Mouse (Mus musculus): Measurements from ENCODE around the gene Traf4. TPM values are rescaled to one million over a fixed set of nuclear protein-coding genes. Genes with fewer than 3 reads are reported as not detected.
"Not testable (repeated sequence)": the region's sequence is repeated elsewhere in the genome, so short reads cannot be mapped to it uniquely, and the experiment has no call there.

Gene Traf4
- polyA plus RNA-seq, 1 experiment from 2014 or later: 51.8 TPM

DNA sequence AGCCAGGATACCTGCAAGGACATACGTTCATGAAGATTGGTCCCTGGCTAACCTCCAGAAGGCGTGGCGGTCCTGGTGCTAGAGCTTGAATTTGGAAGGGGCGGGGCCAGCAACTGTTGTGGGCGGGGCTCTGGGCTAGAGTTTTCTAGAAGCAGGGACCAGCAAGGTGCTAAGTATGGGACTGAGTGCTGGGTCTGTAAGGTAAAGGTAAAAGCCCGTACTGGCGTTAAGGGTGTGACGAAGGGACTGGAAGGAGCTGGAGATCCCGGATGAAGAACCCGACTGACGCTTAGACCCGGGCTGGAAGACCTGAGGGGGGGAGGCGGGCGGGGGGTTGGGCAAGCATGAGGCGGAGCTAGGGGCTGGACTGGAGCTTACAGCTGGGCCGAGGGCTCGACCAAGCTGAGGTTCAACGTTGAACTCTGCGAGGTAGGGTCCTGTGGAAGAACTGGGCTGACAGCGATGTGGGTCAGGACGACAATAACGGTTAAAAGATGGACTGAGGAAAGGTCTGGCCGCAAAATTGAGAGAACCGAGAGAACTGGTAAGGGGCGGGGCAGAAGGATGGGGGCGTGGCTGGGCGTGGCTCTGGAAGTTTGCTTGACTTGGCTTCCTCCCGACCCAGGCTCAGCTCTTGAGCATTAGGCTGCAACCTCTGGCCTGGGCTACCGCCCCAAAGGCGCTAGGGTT, 29.2 kb upstream of the Traf4 start:
- peak overlapping the region; percentile 58 for H3K4me3 ChIP-seq
- peaks cover 28% of the 10 kb centered on the region for H3K36me3 ChIP-seq
- H3K4me2 ChIP-seq: peak overlapping the region; percentile 87
- H3K27me3 ChIP-seq (replicated peaks): no peaks in the 10 kb centered on the region
- H3K9ac ChIP-seq: peak overlapping the region; percentile 68
- H3K27ac ChIP-seq (ENCODE audit: poor library complexity, severe bottlenecking): peak overlapping the region; percentile 56
- 3% methylated on average over 30 of the region's 30 CpGs for WGBS
- H3K9me3 ChIP-seq (replicated peaks): no peaks in the 10 kb centered on the region
- peaks cover 20% of the 10 kb centered on the region for H3K4me1 ChIP-seq (replicated peaks)
- peak; percentile 82 for ATAC-seq (ENCODE audit: insufficient number of reproducible peaks, low FRiP score)

DNA sequence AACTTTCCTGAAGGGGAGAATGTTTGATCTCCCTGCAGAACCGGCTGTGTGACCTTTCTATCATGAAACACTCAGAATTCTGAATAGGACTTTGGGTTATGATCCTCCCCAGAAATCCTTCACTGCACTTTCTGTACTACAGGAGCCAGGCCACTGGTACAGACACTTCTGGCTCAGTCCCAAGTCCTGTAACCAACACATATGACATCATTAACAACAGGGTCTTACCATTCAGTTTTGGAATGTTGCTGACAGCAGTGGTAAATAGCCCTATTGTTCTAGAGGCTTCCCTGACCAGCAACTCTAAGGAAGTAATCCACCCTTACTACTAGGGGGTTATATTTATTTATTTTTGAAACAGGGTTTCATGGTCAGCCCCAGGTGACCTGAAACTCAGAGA, 27.7 kb upstream of the Traf4 start, which contains the start of gene Proca1:
Gene Proca1 (plus strand): TSS at position 280 of the 400 bp plus-strand sequence.
- H3K27ac ChIP-seq (ENCODE audit: poor library complexity, severe bottlenecking): no peak within 1 kb of the TSS
- H3K9me3 ChIP-seq (replicated peaks): no peaks in the 10 kb centered on the region
- H3K9ac ChIP-seq: no peak within 1 kb of the TSS
- H3K36me3 ChIP-seq: peaks cover 28% of the 10 kb centered on the region
- peak within 1 kb of the TSS; percentile 87 for H3K4me2 ChIP-seq
- ATAC-seq (ENCODE audit: insufficient number of reproducible peaks, low FRiP score): no peak
- 70% methylated on average over 1 of the region's 1 CpGs for WGBS
- peak within 1 kb of the TSS; percentile 58 for H3K4me3 ChIP-seq
- peaks cover 23% of the 10 kb centered on the region for H3K4me1 ChIP-seq (replicated peaks)
- H3K27me3 ChIP-seq (replicated peaks): no peaks in the 10 kb centered on the region

DNA sequence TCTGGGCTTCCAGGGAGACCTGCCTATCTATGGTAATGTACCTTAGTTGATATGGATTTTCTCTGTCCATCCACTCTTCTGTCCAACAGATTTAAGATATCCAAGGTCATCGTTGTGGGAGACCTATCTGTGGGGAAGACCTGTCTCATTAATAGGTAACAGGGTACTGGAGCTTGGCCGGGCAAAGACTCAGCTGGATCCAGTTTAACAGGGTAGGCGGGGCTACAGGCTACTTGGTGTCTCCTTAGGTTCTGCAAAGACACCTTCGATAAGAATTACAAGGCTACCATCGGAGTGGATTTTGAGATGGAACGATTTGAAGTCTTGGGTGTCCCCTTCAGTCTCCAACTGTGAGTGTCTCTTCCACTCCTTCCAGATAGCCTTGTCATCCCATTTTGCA, 24.7 kb upstream of the Traf4 start:
- H3K9me3 ChIP-seq (replicated peaks): no peaks in the 10 kb centered on the region
- H3K9ac ChIP-seq: 0 out of 2 replicates have a peak overlapping the region, but pooled peaks have one; percentile 90
- H3K27ac ChIP-seq (ENCODE audit: poor library complexity, severe bottlenecking): peak overlapping the region; percentile 95; the same call in 1 of the 2 replicates
- WGBS: 74% methylated on average over 6 of the region's 6 CpGs
- peaks cover 19% of the 10 kb centered on the region for H3K4me1 ChIP-seq (replicated peaks)
- ATAC-seq (ENCODE audit: insufficient number of reproducible peaks, low FRiP score): no peak
- H3K36me3 ChIP-seq: peaks cover 28% of the 10 kb centered on the region
- no peaks in the 10 kb centered on the region for H3K27me3 ChIP-seq (replicated peaks)
- H3K4me3 ChIP-seq: peak overlapping the region; percentile 66
- peak overlapping the region; percentile 86 for H3K4me2 ChIP-seq

- ATAC-seq (ENCODE audit: insufficient number of reproducible peaks, low FRiP score): peak; percentile 73
- under 1% methylated on average over 42 of the region's 42 CpGs for WGBS
- H3K4me1 ChIP-seq (replicated peaks): peaks cover 15% of the 10 kb centered on the region
- H3K9ac ChIP-seq: peak overlapping the region; percentile 90
- no peaks in the 10 kb centered on the region for H3K27me3 ChIP-seq (replicated peaks)
- H3K4me3 ChIP-seq: peak overlapping the region; percentile 66
- H3K9me3 ChIP-seq (replicated peaks): no peaks in the 10 kb centered on the region
- peak overlapping the region; percentile 95 for H3K27ac ChIP-seq (ENCODE audit: poor library complexity, severe bottlenecking)
- H3K4me2 ChIP-seq: peak overlapping the region; percentile 86
- H3K36me3 ChIP-seq: peaks cover 28% of the 10 kb centered on the region
Observed at GRCm38 (mm10) chr11:78189234-78190040, 24.0 kb upstream of the Traf4 start.

- peaks cover 28% of the 10 kb centered on the region for H3K36me3 ChIP-seq
- peak within 1 kb of the TSS; percentile 86 for H3K4me2 ChIP-seq
- peak within 1 kb of the TSS; percentile 66 for H3K4me3 ChIP-seq
- H3K9ac ChIP-seq: peak within 1 kb of the TSS; percentile 90
- H3K27ac ChIP-seq (ENCODE audit: poor library complexity, severe bottlenecking): peak within 1 kb of the TSS; percentile 95
- WGBS: 1% methylated on average over 77 of the region's 80 CpGs
- H3K9me3 ChIP-seq (replicated peaks): no peaks in the 10 kb centered on the region
- peak; percentile 77 for ATAC-seq (ENCODE audit: insufficient number of reproducible peaks, low FRiP score)
- H3K27me3 ChIP-seq (replicated peaks): no peaks in the 10 kb centered on the region
- peaks cover 11% of the 10 kb centered on the region for H3K4me1 ChIP-seq (replicated peaks)
Observed at GRCm38 (mm10) chr11:78188331-78189233, 23.2 kb upstream of the Traf4 start, which contains the start of gene Rab34. Rab34 (plus strand) TSS chr11:78188430.

GRCm38 (mm10) chr11:78184702-78185101, 19.3 kb upstream of the Traf4 start:
- not testable (repeated sequence) for H3K27me3 ChIP-seq (replicated peaks); ATAC-seq (ENCODE audit: insufficient number of reproducible peaks, low FRiP score); H3K4me3 ChIP-seq; H3K9ac ChIP-seq; H3K9me3 ChIP-seq (replicated peaks); H3K27ac ChIP-seq (ENCODE audit: poor library complexity, severe bottlenecking); H3K4me2 ChIP-seq
- Histone ChIP-seq H3K4me1 (replicated peaks) (peaks cover 27% of the 10 kb centered on the region), H3K36me3 (peaks cover 26% of the 10 kb centered on the region)
- WGBS: 94% methylated on average over 6 of the region's 6 CpGs

DNA sequence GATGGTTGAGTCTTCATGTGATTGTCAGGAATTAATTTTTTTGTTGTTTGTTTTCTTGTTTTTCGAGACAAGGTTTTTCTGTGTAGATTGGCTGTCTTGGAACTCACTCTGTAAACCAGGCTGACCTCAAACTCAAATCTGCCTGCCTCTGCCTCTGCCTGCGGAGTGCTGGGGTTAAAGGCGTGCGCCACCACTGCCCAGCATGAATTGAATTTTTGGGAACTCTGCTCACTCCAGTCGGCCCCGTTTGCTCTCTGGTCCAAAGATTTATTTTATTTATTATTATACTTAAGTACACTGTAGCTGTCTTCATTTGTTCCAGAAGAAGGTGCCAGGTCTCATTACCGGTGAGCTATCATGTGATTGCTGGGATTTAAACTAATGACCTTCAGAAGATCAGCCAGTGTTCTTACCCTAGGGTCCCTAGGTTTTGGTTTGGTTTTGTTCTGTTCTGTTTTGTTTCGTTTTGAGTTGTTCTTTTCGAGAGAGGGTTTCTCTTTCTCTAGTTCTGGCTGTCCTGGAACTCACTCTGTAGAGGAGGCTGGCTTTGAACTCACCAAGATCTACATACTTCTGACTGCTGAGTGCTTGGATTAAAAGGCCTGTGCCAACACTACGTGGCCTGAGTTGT, 18.6 kb upstream of the Traf4 start:
- no peak for ATAC-seq (ENCODE audit: insufficient number of reproducible peaks, low FRiP score)
- H3K9ac ChIP-seq: no peak overlapping the region
- 51% methylated on average over 10 of the region's 10 CpGs for WGBS

DNA sequence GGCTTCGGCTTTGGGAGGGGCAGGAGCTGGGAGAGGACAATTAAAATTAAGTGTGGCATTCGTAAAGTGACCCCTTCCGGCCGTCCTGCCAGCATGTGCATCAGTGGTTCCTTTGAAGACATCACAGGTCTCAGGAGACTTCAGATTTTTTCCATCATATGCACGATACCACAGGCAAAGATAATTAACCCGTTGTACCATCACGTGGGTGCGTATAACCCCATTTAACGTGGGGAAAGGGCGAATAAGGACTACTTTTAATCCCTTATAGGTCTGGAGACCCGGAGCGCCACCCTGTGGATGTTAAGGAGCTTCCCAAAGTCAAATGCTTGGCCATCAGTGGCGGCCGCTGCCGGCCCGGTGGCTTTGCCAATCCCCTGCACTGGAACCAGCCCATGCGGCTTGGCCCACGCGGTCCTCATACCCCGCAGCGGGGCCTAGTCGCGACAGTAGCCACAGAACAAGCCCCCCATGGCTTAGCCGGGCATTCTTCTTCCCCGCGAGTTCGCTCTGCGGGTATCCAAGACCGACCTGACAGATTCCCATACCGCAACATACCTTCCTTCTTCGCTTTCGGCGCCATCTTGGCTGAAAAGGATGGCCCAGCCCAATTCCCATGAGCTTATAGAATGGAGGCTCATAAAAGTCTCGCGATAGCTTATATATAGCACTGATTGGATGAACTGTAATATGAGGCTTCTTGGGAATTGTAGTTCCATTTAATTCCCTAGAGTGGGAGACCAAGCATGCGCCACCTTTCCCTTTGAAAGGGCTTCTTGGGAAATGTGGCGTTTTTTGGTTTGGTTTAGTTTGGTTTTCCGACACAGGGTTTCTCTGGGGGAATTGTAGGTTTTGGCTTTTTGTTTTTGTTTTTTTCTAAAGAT, 17.8 kb upstream of the Traf4 start, which contains the start of gene Rpl23a:
Gene Rpl23a (minus strand): TSS at position 624 of the 884 bp plus-strand sequence.
- H3K36me3 ChIP-seq: peaks cover 30% of the 10 kb centered on the region
- peak within 1 kb of the TSS; percentile 67 for H3K4me2 ChIP-seq
- H3K4me1 ChIP-seq (replicated peaks): peaks cover 30% of the 10 kb centered on the region
- peak within 1 kb of the TSS; percentile 97 for H3K9ac ChIP-seq
- WGBS: under 1% methylated on average over 38 of the region's 38 CpGs
- peak within 1 kb of the TSS; percentile 91 for H3K27ac ChIP-seq (ENCODE audit: poor library complexity, severe bottlenecking)
- H3K27me3 ChIP-seq (replicated peaks): no peaks in the 10 kb centered on the region
- no peaks in the 10 kb centered on the region for H3K9me3 ChIP-seq (replicated peaks)
- peak; percentile 87 for ATAC-seq (ENCODE audit: insufficient number of reproducible peaks, low FRiP score)
- peak within 1 kb of the TSS; percentile 95 for H3K4me3 ChIP-seq

More for the DNA sequence above, 18.6 kb upstream of the Traf4 start:
- no peaks in the 10 kb centered on the region for H3K9me3 ChIP-seq (replicated peaks)
- H3K4me1 ChIP-seq (replicated peaks): peaks cover 29% of the 10 kb centered on the region
- peak overlapping the region; percentile 67 for H3K4me2 ChIP-seq
- no peaks in the 10 kb centered on the region for H3K27me3 ChIP-seq (replicated peaks)
- peaks cover 30% of the 10 kb centered on the region for H3K36me3 ChIP-seq
- H3K4me3 ChIP-seq: peak overlapping the region; percentile 95
- H3K27ac ChIP-seq (ENCODE audit: poor library complexity, severe bottlenecking): no peak overlapping the region

GRCm38 (mm10) chr11:78182450-78182849, 17.1 kb upstream of the Traf4 start:
- peaks cover 30% of the 10 kb centered on the region for H3K36me3 ChIP-seq
- peaks cover 30% of the 10 kb centered on the region for H3K4me1 ChIP-seq (replicated peaks)
- no peaks in the 10 kb centered on the region for H3K27me3 ChIP-seq (replicated peaks)
- peak overlapping the region; percentile 67 for H3K4me2 ChIP-seq
- H3K9ac ChIP-seq: peak overlapping the region; percentile 97
- no peak for ATAC-seq (ENCODE audit: insufficient number of reproducible peaks, low FRiP score)
- no peaks in the 10 kb centered on the region for H3K9me3 ChIP-seq (replicated peaks)
- H3K4me3 ChIP-seq: peak overlapping the region; percentile 95
- 4% methylated on average over 7 of the region's 7 CpGs for WGBS
- peak overlapping the region; percentile 91 for H3K27ac ChIP-seq (ENCODE audit: poor library complexity, severe bottlenecking)

Data from heart, embryonic 12.5 days (tissue).